ENCODE assay signal across 26 mouse cellular contexts in the genomic region with DNA sequence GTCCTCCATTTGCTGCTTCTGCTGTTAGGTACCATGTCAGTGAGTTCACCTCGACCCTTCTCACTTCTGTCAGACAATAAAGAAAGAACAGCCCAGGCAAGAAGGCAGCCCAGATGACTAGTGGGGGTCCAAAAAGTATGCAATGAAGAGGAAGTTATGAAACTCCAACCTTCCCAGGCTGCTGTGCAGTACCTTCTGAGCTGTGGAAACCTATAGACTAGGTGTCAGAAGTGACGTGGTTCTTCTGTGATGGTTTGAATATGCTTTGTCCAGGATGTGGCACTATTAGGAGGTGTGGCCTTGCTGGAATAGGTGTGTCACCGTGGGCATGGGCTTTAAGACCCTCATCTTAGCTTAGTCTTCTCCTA. TPM values are rescaled to one million over a fixed set of nuclear protein-coding genes. Genes with fewer than 3 reads are reported as not detected.
DNase-seq lines count a peak whose midpoint lies in the region; ATAC-seq and TF ChIP-seq lines count a peak whose summit lies in the region.
"Had no signal": no experiment of that assay in that cellular context is flagged by ENCODE, and none has a peak within 500 bp of the region (broad histone marks: within the 10 kb centered on the region; RNA-seq: fewer than 3 reads in every experiment).

No protein-coding gene starts in this region.

- H3K4me2 ChIP-seq in hindbrain, postnatal 0 days (ENCODE audit: low read depth, low read length) = no peak overlapping the region
- no peak overlapping the region for H3K4me2 ChIP-seq in hindbrain, embryonic 14.5 days (replicated peaks)
- no peak overlapping the region for H3K4me2 ChIP-seq in midbrain, embryonic 16.5 days (ENCODE audit: low read length)
- no peak overlapping the region for H3K4me2 ChIP-seq in midbrain, embryonic 13.5 days (replicated peaks)
- H3K4me2 ChIP-seq in liver, postnatal 0 days (ENCODE audit: low read depth, low read length) = no peak overlapping the region
- H3K4me2 ChIP-seq: embryonic facial prominence, embryonic 12.5 days; embryonic facial prominence, embryonic 15.5 days; heart, embryonic 13.5 days; hindbrain, embryonic 15.5 days had no signal

- 0 out of 2 replicates have a peak overlapping the region, but pooled peaks have one; percentile 48 for H3K27ac ChIP-seq in hindbrain, postnatal 0 days
- no peak overlapping the region for H3K27ac ChIP-seq in hindbrain, embryonic 14.5 days
- no peak overlapping the region for H3K27ac ChIP-seq in midbrain, embryonic 16.5 days (ENCODE audit: low read length)
- H3K27ac ChIP-seq in midbrain, embryonic 13.5 days = no peak overlapping the region
- H3K27ac ChIP-seq in liver, postnatal 0 days (ENCODE audit: low read depth) = peak overlapping the region; percentile 78
- H3K27ac ChIP-seq: embryonic facial prominence, embryonic 12.5 days; embryonic facial prominence, embryonic 15.5 days; heart, adult 2 months; heart, embryonic 10.5 days; heart, embryonic 13.5 days; hindbrain, embryonic 15.5 days had no signal

- no peak for DNase-seq in hindbrain, postnatal 0 days (ENCODE audit: low spot score)
- DNase-seq in hindbrain, embryonic 14.5 days (ENCODE audit: low spot score) = no peak
- DNase-seq in liver, postnatal 0 days = no peak
- DNase-seq in retina, embryonic 14.5 days (ENCODE audit: low spot score) = no peak
- no peak for DNase-seq in embryo, embryonic 9.5 days (ENCODE audit: extremely low spot score)
- DNase-seq: cerebellum, adult 9-10 months; gastrocnemius, postnatal 25 days had no signal

- no peak overlapping the region for H3K9ac ChIP-seq in hindbrain, postnatal 0 days (replicated peaks; ENCODE audit: low read length)
- H3K9ac ChIP-seq in hindbrain, embryonic 14.5 days = no peak overlapping the region
- no peak overlapping the region for H3K9ac ChIP-seq in midbrain, embryonic 16.5 days (ENCODE audit: low read depth, low read length)
- H3K9ac ChIP-seq in midbrain, embryonic 13.5 days (replicated peaks) = no peak overlapping the region
- no peak overlapping the region for H3K9ac ChIP-seq in liver, postnatal 0 days (replicated peaks)
- H3K9ac ChIP-seq: embryonic facial prominence, embryonic 12.5 days; embryonic facial prominence, embryonic 15.5 days; heart, embryonic 13.5 days; hindbrain, embryonic 15.5 days had no signal

- no peak for ATAC-seq in hindbrain, postnatal 0 days
- ATAC-seq in hindbrain, embryonic 14.5 days (ENCODE audit: low FRiP score) = no peak
- 0 out of 2 replicates have a peak, but pooled peaks have one; percentile 13 for ATAC-seq in midbrain, embryonic 16.5 days
- no peak for ATAC-seq in midbrain, embryonic 13.5 days
- ATAC-seq in liver, postnatal 0 days = peak; percentile 14; the same call in 1 of the 2 replicates
- ATAC-seq: forebrain, embryonic 14.5 days; Patski had no signal

- no peaks in the 10 kb centered on the region for H3K27me3 ChIP-seq in hindbrain, postnatal 0 days (ENCODE audit: insufficient read depth, low read length)
- H3K27me3 ChIP-seq in hindbrain, embryonic 14.5 days (ENCODE audit: control insufficient read depth, insufficient read depth, low read length) = no peaks in the 10 kb centered on the region
- no peaks in the 10 kb centered on the region for H3K27me3 ChIP-seq in midbrain, embryonic 16.5 days (ENCODE audit: control insufficient read depth, insufficient read depth, low read depth, low read length)
- H3K27me3 ChIP-seq in midbrain, embryonic 13.5 days = no peaks in the 10 kb centered on the region
- no peaks in the 10 kb centered on the region for H3K27me3 ChIP-seq in liver, postnatal 0 days (ENCODE audit: insufficient read depth, low read length)
- H3K27me3 ChIP-seq: CH12.LX; embryonic facial prominence, embryonic 12.5 days; embryonic facial prominence, embryonic 15.5 days; heart, embryonic 13.5 days; hindbrain, embryonic 15.5 days; Patski had no signal

- peaks cover 15% of the 10 kb centered on the region for H3K36me3 ChIP-seq in hindbrain, postnatal 0 days (ENCODE audit: insufficient read depth, low read length)
- H3K36me3 ChIP-seq in hindbrain, embryonic 14.5 days (replicated peaks; ENCODE audit: control insufficient read depth, insufficient read depth) = peaks cover 78% of the 10 kb centered on the region
- H3K36me3 ChIP-seq in midbrain, embryonic 16.5 days (ENCODE audit: control insufficient read depth, insufficient read depth, low read length) = peaks cover 18% of the 10 kb centered on the region
- H3K36me3 ChIP-seq in midbrain, embryonic 13.5 days = peaks cover 85% of the 10 kb centered on the region
- 0 out of 2 replicates have a peak, but pooled peaks cover 16% of the 10 kb centered on the region for H3K36me3 ChIP-seq in liver, postnatal 0 days (replicated peaks; ENCODE audit: insufficient read depth, low read length)

- H3K4me3 ChIP-seq in hindbrain, postnatal 0 days (ENCODE audit: low read length) = no peak overlapping the region
- H3K4me3 ChIP-seq in hindbrain, embryonic 14.5 days (replicated peaks; ENCODE audit: low read length) = no peak overlapping the region
- no peak overlapping the region for H3K4me3 ChIP-seq in midbrain, embryonic 16.5 days (ENCODE audit: low read depth, low read length)
- H3K4me3 ChIP-seq in midbrain, embryonic 13.5 days (replicated peaks) = no peak overlapping the region
- H3K4me3 ChIP-seq in liver, postnatal 0 days (ENCODE audit: low read depth, low read length) = no peak overlapping the region
- H3K4me3 ChIP-seq: embryonic facial prominence, embryonic 12.5 days; embryonic facial prominence, embryonic 15.5 days; heart, adult 2 months; heart, embryonic 10.5 days; heart, embryonic 13.5 days; hindbrain, embryonic 15.5 days had no signal

- H3K4me1 ChIP-seq in hindbrain, postnatal 0 days (ENCODE audit: insufficient read depth, low read length) = peaks cover 4% of the 10 kb centered on the region; the same call in 1 of the 2 replicates
- no peaks in the 10 kb centered on the region for H3K4me1 ChIP-seq in hindbrain, embryonic 14.5 days (replicated peaks; ENCODE audit: control insufficient read depth, insufficient read depth, low read length)
- H3K4me1 ChIP-seq in midbrain, embryonic 16.5 days (ENCODE audit: control insufficient read depth, insufficient read depth, low read length) = peaks cover 2% of the 10 kb centered on the region; the same call in 1 of the 2 replicates
- peaks cover 9% of the 10 kb centered on the region; the same call in 1 of the 2 replicates for H3K4me1 ChIP-seq in midbrain, embryonic 13.5 days (replicated peaks)
- peaks cover 21% of the 10 kb centered on the region for H3K4me1 ChIP-seq in liver, postnatal 0 days (ENCODE audit: insufficient read depth)
- H3K4me1 ChIP-seq: embryonic facial prominence, embryonic 12.5 days; embryonic facial prominence, embryonic 15.5 days; heart, embryonic 10.5 days; hindbrain, embryonic 15.5 days had no signal

- no peak for TF ChIP-seq EP300 in liver, postnatal 0 days (IDR thresholded peaks at IDR 0.05; ENCODE audit: low read depth)

- TF ChIP-seq CTCF in hindbrain, postnatal 0 days (IDR thresholded peaks at IDR 0.05; ENCODE audit: low read depth) = no peak
- TF ChIP-seq CTCF in liver, postnatal 0 days (IDR thresholded peaks at IDR 0.05; ENCODE audit: low read depth) = no peak

- 85% methylated on average over 3 of the region's 3 CpGs for WGBS in hindbrain, postnatal 0 days
- 98% methylated on average over 3 of the region's 3 CpGs for WGBS in hindbrain, embryonic 14.5 days
- 98% methylated on average over 3 of the region's 3 CpGs for WGBS in midbrain, embryonic 16.5 days
- WGBS in midbrain, embryonic 13.5 days = 88% methylated on average over 3 of the region's 3 CpGs
- 65% methylated on average over 3 of the region's 3 CpGs for WGBS in liver, postnatal 0 days (ENCODE audit: insufficient replicate concordance)

- H3K9me3 ChIP-seq in hindbrain, postnatal 0 days (ENCODE audit: low read length) = no peaks in the 10 kb centered on the region
- H3K9me3 ChIP-seq in hindbrain, embryonic 14.5 days (ENCODE audit: control insufficient read depth, low read length) = no peaks in the 10 kb centered on the region
- H3K9me3 ChIP-seq in midbrain, embryonic 16.5 days (replicated peaks; ENCODE audit: control insufficient read depth, low read length, poor library complexity, severe bottlenecking) = no peaks in the 10 kb centered on the region
- no peaks in the 10 kb centered on the region for H3K9me3 ChIP-seq in midbrain, embryonic 13.5 days
- no peaks in the 10 kb centered on the region for H3K9me3 ChIP-seq in liver, postnatal 0 days (ENCODE audit: low read length)
- H3K9me3 ChIP-seq: embryonic facial prominence, embryonic 12.5 days; embryonic facial prominence, embryonic 15.5 days; G1E; heart, embryonic 10.5 days; heart, embryonic 13.5 days; hindbrain, embryonic 15.5 days had no signal

RNA-seq across cellular contexts. Expression of a gene that starts 27.7 kb away (rescaled TPM):
- total RNA-seq in hindbrain, postnatal 0 days (2014; rRNA removed) = 9.0 and 13.9 TPM in 2 replicates
- polyA plus RNA-seq in hindbrain, postnatal 0 days (2015; fragmentation: Nextera tagmentation; extraction: Ambion mirVana) = 7.6 and 7.9 TPM in 2 replicates
- polyA plus RNA-seq in hindbrain, embryonic 14.5 days (2014; fragmentation: Nextera tagmentation; extraction: Ambion mirVana) = 2.2 and 4.4 TPM in 2 replicates
- polyA plus RNA-seq in midbrain, embryonic 16.5 days (2015; fragmentation: Nextera tagmentation; extraction: Ambion mirVana) = 4.2 and 6.4 TPM in 2 replicates
- polyA plus RNA-seq in midbrain, embryonic 13.5 days (2015; fragmentation: Nextera tagmentation; extraction: Ambion mirVana) = 2.3 and 3.3 TPM in 2 replicates
- 0.07 and 0.11 TPM in 2 replicates for polyA plus RNA-seq in liver, postnatal 0 days (2015; fragmentation: Nextera tagmentation; extraction: Ambion mirVana)
- total RNA-seq: adrenal gland, adult 18-20 months; adrenal gland, postnatal 10 days; adrenal gland, postnatal 36 days; gastrocnemius, adult 8-10 months; gastrocnemius, postnatal 25 days; heart, adult 2 months; heart, postnatal 14 days; heart, postnatal 4 days had no signal
- polyA plus RNA-seq: G1E; gonadal fat pad, adult 2 months; heart, adult 2 months had no signal

RNA-seq across cellular contexts. Expression of a gene that starts 52.6 kb away (rescaled TPM):
- total RNA-seq in hindbrain, postnatal 0 days (2014; rRNA removed) = 71.7 and 72.6 TPM in 2 replicates
- polyA plus RNA-seq in hindbrain, postnatal 0 days (2015; fragmentation: Nextera tagmentation; extraction: Ambion mirVana) = 102 and 114 TPM in 2 replicates
- 64.3 and 75.4 TPM in 2 replicates for polyA plus RNA-seq in hindbrain, embryonic 14.5 days (2014; fragmentation: Nextera tagmentation; extraction: Ambion mirVana)
- polyA plus RNA-seq in midbrain, embryonic 16.5 days (2015; fragmentation: Nextera tagmentation; extraction: Ambion mirVana) = 66.9 and 75.6 TPM in 2 replicates
- 48.1 and 59.4 TPM in 2 replicates for polyA plus RNA-seq in midbrain, embryonic 13.5 days (2015; fragmentation: Nextera tagmentation; extraction: Ambion mirVana)
- polyA plus RNA-seq in liver, postnatal 0 days (2015; fragmentation: Nextera tagmentation; extraction: Ambion mirVana) = 38.7 and 43.0 TPM in 2 replicates

Comparison
In these comparisons a context has a peak if more than half of its experiments do, and no peak if none do; other contexts are left out.
1. ATAC-seq: peak in midbrain, embryonic 16.5 days (single experiment) and liver, postnatal 0 days (single experiment); none in hindbrain, postnatal 0 days (single experiment), hindbrain, embryonic 14.5 days (single experiment) and midbrain, embryonic 13.5 days (single experiment).
2. H3K27ac ChIP-seq: peak in hindbrain, postnatal 0 days (single experiment) and liver, postnatal 0 days (single experiment); none in hindbrain, embryonic 14.5 days (single experiment), midbrain, embryonic 16.5 days (single experiment) and midbrain, embryonic 13.5 days (single experiment).